Mouse (Mus musculus) ES-E14 (cell line): Measurements from ENCODE around the gene Ppp1r36. TPM values are rescaled to one million over a fixed set of nuclear protein-coding genes. Genes with fewer than 3 reads are reported as not detected.
A peak's percentile ranks its signal among the peaks of the same experiment; 100 is the strongest.

Source experiments
- DNase-seq: peaks from one replicate; pipeline ENCODE4 v3.0.0-alpha.2; 2013; ENCODE audit warnings: low read depth, low spot score
- H3K27ac ChIP-seq: 2 replicates; pipeline ENCODE4 v1.5.1; 2012; ENCODE audit warnings: low read depth, mild to moderate bottlenecking, low read length, moderate library complexity, mixed read lengths; ENCODE audit not compliant: poor library complexity, insufficient read depth, severe bottlenecking
- H3K36me3 ChIP-seq: 2 replicates; pipeline ENCODE4 v1.6.1; 2012; ENCODE audit warnings: mild to moderate bottlenecking, low read length, moderate library complexity, mixed read lengths; ENCODE audit not compliant: control insufficient read depth, poor library complexity, insufficient read depth, severe bottlenecking
- H3K4me1 ChIP-seq, 2 experiments: fragments of 150-350 bp in 1 of 2; sonication (generic) in 1 of 2; 2 replicates each; pipeline ENCODE4 v1.6.1; 2012; ENCODE audit warnings: low read length in 2 of 2, mild to moderate bottlenecking in 1 of 2, mixed read lengths in 1 of 2; ENCODE audit not compliant: control insufficient read depth in 2 of 2, insufficient read depth in 2 of 2, poor library complexity in 1 of 2
- H3K4me3 ChIP-seq, 2 experiments: fragments of 150-350 bp in 1 of 2; sonication (generic) in 1 of 2; 2 replicates each; pipeline ENCODE4 v1.5.1; 2012; ENCODE audit warnings: low read length in 2 of 2, low read depth in 1 of 2, mild to moderate bottlenecking in 1 of 2, mixed read lengths in 1 of 2; ENCODE audit not compliant: insufficient read depth in 1 of 2, poor library complexity in 1 of 2, severe bottlenecking in 1 of 2
- H3K9ac ChIP-seq: 2 replicates; pipeline ENCODE4 v1.6.1; 2012; ENCODE audit warnings: low read depth, mild to moderate bottlenecking, low read length, mixed read lengths; ENCODE audit not compliant: poor library complexity, insufficient read depth, severe bottlenecking
- H3K9me3 ChIP-seq: fragments of 150-350 bp; sonication (generic); 2 replicates; pipeline ENCODE4 v1.6.1; 2012; ENCODE audit warnings: low read depth, mild to moderate bottlenecking, low read length; ENCODE audit not compliant: control insufficient read depth, insufficient read depth
- CHD2 ChIP-seq: IDR thresholded peaks from 2 replicates; pipeline ENCODE4 v1.6.1; 2014; ENCODE audit warnings: mild to moderate bottlenecking, low read depth, low read length, inconsistent platforms
- HCFC1 ChIP-seq: IDR thresholded peaks from 2 replicates; pipeline ENCODE4 v1.6.1; 2012; ENCODE audit warnings: low read length, inconsistent platforms, borderline replicate concordance; ENCODE audit not compliant: insufficient read depth
- MAFK ChIP-seq: IDR thresholded peaks from 2 replicates; pipeline ENCODE4 v1.6.1; 2014; ENCODE audit warnings: mild to moderate bottlenecking, low read depth, low read length, inconsistent platforms; ENCODE audit not compliant: insufficient read depth
- ZC3H11A ChIP-seq: IDR thresholded peaks from 2 replicates; pipeline ENCODE4 v1.6.1; 2012; ENCODE audit warnings: low read depth, mild to moderate bottlenecking, inconsistent platforms, low read length, borderline replicate concordance
- ZNF384 ChIP-seq: IDR thresholded peaks from 2 replicates; pipeline ENCODE4 v1.6.1; 2012; ENCODE audit warnings: low read depth, low read length, inconsistent platforms
- in situ Hi-C, 2 experiments: fragments of 600-800 bp; cut with MboI; formaldehyde crosslinking; loops; one replicate each; pipeline ENCODE4 v1.15.1; 2025; ENCODE audit warnings: low sequenced_read_pairs in 2 of 2, inconsistent platforms in 1 of 2; ENCODE audit not compliant: unreplicated experiment in 2 of 2
- total RNA-seq: library from RNA; depleted of rRNA; stranded (reverse); fragments of 300-350 nt; gene quantifications from 2 replicates; pipeline ENCODE4 v1.2.3, GENCODE M21; 2012

Gene Ppp1r36
- total RNA-seq, 1 experiment: 0.54 TPM

- in situ Hi-C loops: no loop called here
- H3K4me1 ChIP-seq: peaks cover 0 to 12% of the 10 kb centered on the region in 2 experiments; a peak in 2 of 4 replicates
- TF ChIP-seq CHD2 (no peak), MAFK (no peak), HCFC1 (no peak; the same call in 1 of the 2 replicates)
- H3K4me3 ChIP-seq: peak within 1 kb of the TSS; percentile 96 to 97
- DNase-seq: no peak
- no peaks in the 10 kb centered on the region for H3K36me3 ChIP-seq
- peak within 1 kb of the TSS; percentile 85 for H3K27ac ChIP-seq
- peak within 1 kb of the TSS; percentile 94 for H3K9ac ChIP-seq
- no peaks in the 10 kb centered on the region for H3K9me3 ChIP-seq
Measured at GRCm38 (mm10) chr12:76369978-76370830, 47.1 kb upstream of the Ppp1r36 start, which contains the start of gene Zbtb1. Gene Zbtb1, plus strand, starts transcription at chr12:76370266.

- Histone ChIP-seq H3K9me3 (no peaks in the 10 kb centered on the region), H3K27ac (peak overlapping the region; percentile 85), H3K9ac (peak overlapping the region; percentile 94), H3K36me3 (no peaks in the 10 kb centered on the region), H3K4me3 (peak overlapping the region; percentile 96 to 97), H3K4me1 (peaks cover 0 to 12% of the 10 kb centered on the region in 2 experiments; a peak in 2 of 4 replicates)
- in situ Hi-C loops: no loop called here
- TF ChIP-seq MAFK: no peak
- 0 out of 2 replicates have a peak, but pooled peaks have one; percentile 6 for TF ChIP-seq HCFC1
- no peak for TF ChIP-seq ZNF384
- no peak for TF ChIP-seq ZC3H11A
- TF ChIP-seq CHD2: no peak
- no peak for DNase-seq
Measured at GRCm38 (mm10) chr12:76370831-76371571, 46.3 kb upstream of the Ppp1r36 start.

GRCm38 (mm10) chr12:76372046-76372445, 45.3 kb upstream of the Ppp1r36 start:
- no peaks in the 10 kb centered on the region for H3K36me3 ChIP-seq
- H3K9me3 ChIP-seq: no peaks in the 10 kb centered on the region
- H3K9ac ChIP-seq: peak overlapping the region; percentile 14; the same call in 1 of the 2 replicates
- in situ Hi-C loops: no loop called here
- no peak for DNase-seq
- no peak for TF ChIP-seq HCFC1
- no peak for TF ChIP-seq ZC3H11A
- TF ChIP-seq ZNF384: no peak
- no peak for TF ChIP-seq CHD2
- TF ChIP-seq MAFK: no peak
- peak overlapping the region; percentile 96 to 97; a peak in 3 of 4 replicates for H3K4me3 ChIP-seq
- no peak overlapping the region for H3K27ac ChIP-seq
- H3K4me1 ChIP-seq: peaks cover 4 to 12% of the 10 kb centered on the region in 2 experiments; a peak in 3 of 4 replicates

GRCm38 (mm10) chr12:76372881-76373818, 44.2 kb upstream of the Ppp1r36 start:
- H3K9ac ChIP-seq: no peak overlapping the region
- no peaks in the 10 kb centered on the region for H3K9me3 ChIP-seq
- H3K4me3 ChIP-seq: no peak overlapping the region
- no peaks in the 10 kb centered on the region for H3K36me3 ChIP-seq
- in situ Hi-C loops: no loop called here
- no peak overlapping the region for H3K27ac ChIP-seq
- peak; percentile 93 for TF ChIP-seq ZNF384
- no peak for TF ChIP-seq CHD2
- DNase-seq: no peak
- H3K4me1 ChIP-seq: peaks cover 6 to 11% of the 10 kb centered on the region in 2 experiments; a peak in 3 of 4 replicates
